Mouse (Mus musculus) myocyte (in vitro differentiated cells): Measurements from ENCODE around the gene Syde2.

Source experiments
- CEBPB ChIP-seq: IDR thresholded peaks from 2 replicates; pipeline ENCODE4 v1.6.1; 2011; ENCODE audit warnings: mild to moderate bottlenecking, moderate library complexity; ENCODE audit not compliant: poor library complexity, insufficient read depth, severe bottlenecking
- E2F4 ChIP-seq: IDR thresholded peaks from one replicate; pipeline ENCODE4 v1.6.1; 2011; ENCODE audit warnings: mild to moderate bottlenecking, control low read depth, moderate library complexity; ENCODE audit not compliant: insufficient read depth
- MAX ChIP-seq: IDR thresholded peaks from one replicate; pipeline ENCODE4 v1.6.1; 2011; ENCODE audit warnings: low read depth, mild to moderate bottlenecking, control low read depth
- MYOD1 ChIP-seq, 3 experiments: IDR thresholded peaks; one replicate each; pipeline ENCODE4 v1.6.1; 2011; ENCODE audit warnings: control low read depth in 2 of 3, low read depth in 2 of 3, mild to moderate bottlenecking in 2 of 3, moderate library complexity in 1 of 3; ENCODE audit not compliant: insufficient read length in 2 of 3, control insufficient read depth in 1 of 3
- POLR2A ChIP-seq: IDR thresholded peaks from one replicate; pipeline ENCODE4 v1.6.1; 2011; ENCODE audit warnings: low read depth, mild to moderate bottlenecking, control low read depth, moderate library complexity; ENCODE audit not compliant: insufficient read length
- POLR2AphosphoS2 ChIP-seq: IDR thresholded peaks from one replicate; pipeline ENCODE4 v1.6.1; 2011; ENCODE audit warnings: low read depth, control low read depth; ENCODE audit not compliant: insufficient read length
- TCF12 ChIP-seq: IDR thresholded peaks from one replicate; pipeline ENCODE4 v1.6.1; 2011; ENCODE audit warnings: mild to moderate bottlenecking, control low read depth; ENCODE audit not compliant: poor library complexity, insufficient read depth, severe bottlenecking
- USF1 ChIP-seq: IDR thresholded peaks from one replicate; pipeline ENCODE4 v1.6.1; 2011; ENCODE audit warnings: low read depth, mild to moderate bottlenecking, control low read depth, moderate library complexity

- TF ChIP-seq POLR2A (no peak), USF1 (no peak), POLR2AphosphoS2 (no peak), CEBPB (no peak), TCF12 (no peak), MAX (no peak), MYOD1 (IDR thresholded peaks at IDR 0.05; ENCODE audit: control insufficient read depth in 1 of 3, insufficient read length in 2 of 3, low read depth in 2 of 3) (no peak), E2F4 (no peak)
These were observed 71.8 kb downstream of the Syde2 start for GRCm38 (mm10) chr3:146059356-146059926.
